Mouse (Mus musculus): ENCODE results near the gene Ttc13.
A peak's percentile ranks its signal among the peaks of the same experiment; 100 is the strongest.

The Ttc13 gene

DNA sequence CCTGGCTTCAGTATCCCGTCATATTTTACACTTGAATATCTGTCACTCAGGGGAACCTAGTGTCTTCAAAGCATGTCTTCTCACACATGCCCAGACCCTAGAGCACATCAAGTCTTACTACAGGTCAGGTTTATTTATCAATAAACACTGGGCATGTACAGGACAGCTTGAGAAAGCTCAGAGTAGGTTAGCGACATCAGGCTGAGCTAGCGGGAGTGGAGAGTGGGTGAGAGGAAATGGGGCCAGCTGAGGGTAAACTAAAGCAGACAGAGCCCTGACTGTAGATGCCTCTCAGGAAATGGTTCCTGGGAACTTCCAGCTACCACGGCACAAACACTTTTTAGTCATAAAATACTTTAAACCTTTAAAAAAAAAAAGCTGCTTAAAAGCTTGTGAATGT, 18.3 kb downstream of the Ttc13 start:
- no peak for DNase-seq

DNA sequence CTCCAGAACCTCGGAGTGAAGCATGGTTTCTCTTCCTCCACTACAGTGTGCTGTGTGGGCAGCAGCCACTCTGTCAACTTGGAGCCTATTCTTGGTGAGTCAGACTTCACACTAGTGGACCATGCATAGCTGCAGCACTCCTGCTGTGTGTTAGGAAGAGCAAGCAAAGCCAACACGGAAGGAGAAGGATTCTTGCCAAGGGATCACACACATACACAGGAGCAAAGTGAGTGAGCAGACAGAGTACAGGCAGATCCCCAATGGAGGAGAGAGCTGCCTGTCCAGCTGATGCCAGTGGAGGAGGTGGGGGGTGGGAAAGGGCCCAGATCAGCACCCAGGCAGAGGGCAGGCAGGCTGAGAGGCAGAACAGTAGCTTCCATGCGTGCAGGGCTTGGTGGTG, 19.6 kb downstream of the Ttc13 start:
- DNase-seq, result no peak

DNA sequence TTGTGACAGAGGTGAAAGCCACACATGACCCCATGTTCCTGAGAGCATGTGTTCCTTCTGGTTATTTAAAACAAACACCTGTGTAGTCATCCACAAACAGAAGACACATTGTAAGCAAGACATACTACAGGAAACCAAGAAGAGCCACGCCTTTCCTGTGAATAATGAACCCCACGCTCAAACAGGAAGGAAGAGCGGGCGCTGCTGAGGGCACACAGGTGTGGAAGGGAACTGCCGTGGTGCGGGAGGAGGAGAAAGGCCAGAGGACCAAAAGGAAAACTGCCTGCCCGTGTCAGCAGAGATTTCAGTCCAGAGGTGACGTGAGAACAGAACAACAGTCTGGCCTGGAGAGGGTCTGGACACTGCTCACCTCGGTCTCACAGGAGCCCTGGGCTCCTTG, 20.8 kb downstream of the Ttc13 start:
- DNase-seq, result peak; percentile 56 to 58

DNA sequence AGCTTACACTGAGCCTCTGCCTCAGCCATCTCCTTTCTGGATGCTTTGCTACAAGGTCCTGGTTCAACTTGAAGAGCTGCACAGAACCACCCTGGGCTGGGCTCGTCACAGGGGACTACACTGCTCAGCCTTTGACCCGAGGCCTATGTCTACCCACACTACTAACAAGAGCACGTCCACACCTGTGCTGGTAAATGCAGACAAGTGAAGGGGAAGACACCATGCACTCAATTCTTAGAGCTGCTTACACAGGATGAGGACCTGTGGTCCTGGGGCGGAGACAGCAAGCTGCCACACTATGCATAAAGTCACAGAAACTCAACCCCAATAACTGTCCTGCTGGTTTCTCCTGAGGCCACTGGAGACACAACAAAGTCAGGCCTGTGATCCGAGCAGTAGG, 21.5 kb downstream of the Ttc13 start:
- peak in 1 of 2 experiments; percentile 17 for DNase-seq

DNA sequence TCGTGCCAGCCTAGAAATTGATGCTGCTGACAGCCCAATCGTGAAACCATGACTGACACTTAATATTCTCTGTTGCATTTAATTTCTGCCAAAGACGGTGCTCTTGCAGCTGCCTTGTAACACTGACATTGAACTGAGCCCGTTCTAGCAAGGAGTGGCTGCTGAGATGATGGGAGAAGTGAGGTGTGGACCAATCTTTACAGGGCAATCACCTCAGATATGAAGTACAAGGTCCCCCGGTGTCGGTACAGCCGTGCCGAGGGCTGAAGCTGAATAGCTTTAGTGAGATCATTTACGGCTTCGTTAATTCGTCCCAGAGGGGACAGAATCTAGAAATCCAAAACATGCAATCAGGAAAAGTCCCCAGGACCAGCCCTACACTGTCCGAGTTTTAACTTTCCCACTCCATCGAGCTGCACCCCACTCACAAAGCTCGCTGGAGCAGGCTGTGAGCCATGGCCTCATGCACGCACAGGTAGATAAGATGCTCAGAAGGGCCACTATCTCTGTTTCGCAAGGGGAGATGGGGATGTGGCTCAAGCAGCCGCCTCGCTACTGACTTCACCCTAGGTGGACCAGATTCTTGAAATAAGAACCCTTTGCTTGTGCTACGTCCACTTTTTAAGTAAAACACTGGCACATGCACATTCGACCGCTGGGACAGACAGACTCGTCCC, 26.2 kb downstream of the Ttc13 start:
- no peak for DNase-seq

DNA sequence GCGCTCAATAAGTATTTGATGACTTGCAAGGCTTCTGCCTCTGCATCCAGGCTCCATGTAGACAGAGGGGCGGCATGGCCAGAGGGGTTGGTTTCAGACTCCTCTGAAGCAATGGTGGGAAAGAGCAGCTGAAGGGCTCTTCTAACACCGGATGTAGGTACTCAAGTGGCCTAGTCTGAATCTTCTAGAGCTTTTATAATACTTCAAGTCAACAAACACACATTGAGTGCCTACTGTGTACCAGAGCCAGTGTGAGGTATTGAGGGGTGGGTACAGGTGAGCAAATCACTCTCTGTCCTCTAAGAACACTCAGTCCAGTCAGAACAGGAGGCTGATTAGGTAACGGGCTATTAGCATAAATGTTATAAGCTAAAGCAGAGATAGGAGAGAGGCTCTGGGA, 30.1 kb downstream of the Ttc13 start:
- no peak for DNase-seq

DNA sequence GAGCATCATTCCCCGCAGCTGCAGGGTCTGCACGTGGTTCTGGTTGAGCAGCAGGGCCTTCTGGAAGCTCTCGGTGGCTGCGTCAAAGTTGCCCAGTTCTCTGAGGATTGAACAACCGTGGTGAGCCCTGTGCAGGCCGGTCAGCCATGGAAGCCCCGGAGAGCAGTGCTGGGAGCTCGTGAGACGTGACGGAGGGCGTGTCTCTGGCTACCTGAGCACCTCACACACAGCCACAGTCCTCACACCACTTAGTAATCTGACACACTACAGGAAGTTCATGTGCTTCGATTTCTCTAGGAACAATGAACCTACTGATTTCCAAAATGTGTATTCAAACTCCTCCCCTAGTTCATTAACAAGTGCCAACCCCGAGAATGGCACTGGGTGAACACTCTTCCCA, 32.9 kb downstream of the Ttc13 start:
- DNase-seq, result no peak

DNA sequence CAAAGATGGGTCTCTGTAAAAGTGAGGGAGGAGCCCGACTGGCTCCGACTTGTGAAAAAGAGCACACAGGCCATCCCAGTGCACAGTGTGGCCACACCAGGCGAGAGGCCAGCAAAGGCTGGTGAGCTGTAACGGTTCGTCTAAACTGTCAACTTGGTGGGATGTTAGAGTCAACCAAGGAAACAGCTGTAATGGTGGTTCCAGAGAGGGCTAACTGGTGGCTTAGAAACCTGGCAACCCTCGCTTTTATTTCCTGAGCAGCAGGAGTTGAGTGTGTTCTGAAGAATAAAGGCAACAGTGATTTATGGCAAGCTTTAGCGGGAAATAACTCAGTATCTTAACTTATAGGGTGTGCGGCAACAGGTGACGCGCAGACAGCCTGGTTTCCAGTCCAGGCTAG, 39.6 kb downstream of the Ttc13 start:
- no peak for DNase-seq

DNA sequence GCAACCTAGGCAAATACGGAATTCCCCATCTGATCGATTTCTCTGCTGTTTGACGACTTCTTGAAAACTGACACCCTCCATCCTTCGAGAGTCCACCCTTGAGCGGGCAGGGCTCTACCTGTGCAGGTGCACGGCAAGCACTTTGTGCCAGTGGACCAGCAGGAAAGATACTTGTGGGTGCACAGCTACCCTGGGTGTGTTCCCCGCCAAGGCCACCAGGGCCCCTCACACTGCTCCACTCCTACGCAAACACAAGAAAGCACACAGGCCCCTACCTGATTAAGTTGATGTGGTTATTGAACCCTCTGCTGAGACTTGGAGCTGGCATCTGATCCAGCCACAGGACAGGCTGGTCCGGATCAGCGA, 40.0 kb downstream of the Ttc13 start:
- DNase-seq, result no peak

DNA sequence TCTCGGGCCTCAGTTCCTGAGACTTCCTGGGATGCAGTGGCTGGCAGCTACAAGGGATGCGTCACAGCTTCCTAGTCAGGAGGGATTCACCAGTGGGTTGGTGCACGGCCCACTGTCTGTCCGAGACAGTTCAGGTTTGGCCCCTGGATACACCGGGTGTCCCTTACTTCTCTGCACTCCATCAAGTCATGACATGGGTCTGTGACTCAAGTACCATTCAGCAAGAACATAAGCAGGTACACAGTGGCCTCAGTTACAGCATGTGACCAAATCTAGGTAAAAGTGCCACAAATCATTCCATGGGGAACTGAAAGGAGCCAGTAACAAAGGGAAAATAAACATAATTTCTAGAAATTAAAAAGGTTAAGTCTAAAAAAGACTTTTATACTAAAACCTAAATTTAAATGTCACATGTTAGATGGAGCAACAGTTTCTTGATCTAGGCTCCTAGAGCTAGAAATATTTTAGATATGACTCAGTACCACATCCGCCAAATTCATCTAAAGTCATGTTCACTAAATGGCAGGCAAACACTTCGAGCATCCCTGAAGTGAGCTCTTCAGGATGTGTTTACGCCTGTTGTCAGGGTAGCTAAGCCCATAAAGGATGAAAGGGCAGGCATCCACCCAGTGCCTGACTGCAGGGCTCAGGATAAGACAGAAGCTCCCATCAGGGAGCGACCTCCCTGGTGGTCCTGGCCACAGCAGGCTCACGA, 40.5 kb downstream of the Ttc13 start:
- no peak for DNase-seq

DNA sequence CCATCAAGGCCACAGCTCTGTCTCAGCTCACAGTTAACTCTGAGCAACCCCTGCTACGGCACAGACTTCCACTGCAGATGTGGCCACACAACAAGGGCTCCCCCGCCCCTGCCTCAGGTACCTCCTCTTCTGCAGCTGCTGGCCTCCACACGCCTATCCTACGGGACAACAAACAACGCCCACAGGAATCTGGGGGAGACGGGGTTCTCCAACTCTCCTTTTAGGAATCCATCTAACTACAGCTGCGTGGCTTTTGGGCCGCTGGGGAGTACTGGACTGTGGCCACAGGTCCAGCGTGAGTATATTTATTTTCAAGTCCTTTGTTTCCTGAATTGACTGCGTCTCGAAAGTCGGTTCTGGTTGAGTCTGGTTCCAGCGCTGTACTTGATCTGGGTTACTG, 43.5 kb downstream of the Ttc13 start:
- DNase-seq, result no peak

DNA sequence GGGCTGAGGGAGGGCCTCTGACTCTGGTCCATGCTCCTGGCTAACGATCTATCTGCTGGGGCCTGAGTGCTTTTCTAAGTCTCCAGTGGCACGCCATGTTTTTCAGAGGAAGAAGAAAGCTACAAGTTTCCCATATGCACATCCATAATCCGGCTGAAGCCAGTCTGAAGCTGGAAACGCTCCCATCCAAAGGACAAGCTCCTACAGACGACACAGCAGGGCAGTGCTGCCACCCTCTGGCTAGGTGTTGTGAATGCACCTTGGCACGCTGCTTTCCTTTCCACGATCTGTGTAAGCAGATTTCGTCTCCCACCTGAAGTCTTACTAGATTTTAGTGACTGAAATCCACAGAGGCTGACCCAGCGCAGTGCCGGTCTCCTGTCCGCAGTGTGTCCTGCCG, 44.3 kb downstream of the Ttc13 start:
- peak in 1 of 2 experiments; percentile 52 for DNase-seq

DNA sequence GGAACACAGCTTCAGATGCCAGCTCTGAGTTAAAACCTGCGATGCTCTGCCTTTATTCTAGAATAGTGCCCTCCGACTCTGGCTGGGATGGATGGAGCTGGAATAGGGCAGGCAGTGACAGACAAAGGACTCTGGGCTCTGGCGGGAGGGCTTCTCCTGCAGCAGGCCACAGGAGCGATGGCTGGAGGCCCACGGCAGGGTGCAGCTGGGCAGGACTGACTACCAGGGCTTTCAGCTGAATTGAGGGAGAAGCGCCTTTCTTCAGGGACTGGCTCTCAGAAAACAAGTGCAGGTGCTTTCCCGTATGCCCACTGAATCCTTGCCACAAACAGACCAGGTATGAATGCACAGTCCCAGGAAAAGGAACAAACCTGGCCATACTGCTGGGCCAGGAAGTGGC, 44.7 kb downstream of the Ttc13 start:
- DNase-seq, result no peak

DNA sequence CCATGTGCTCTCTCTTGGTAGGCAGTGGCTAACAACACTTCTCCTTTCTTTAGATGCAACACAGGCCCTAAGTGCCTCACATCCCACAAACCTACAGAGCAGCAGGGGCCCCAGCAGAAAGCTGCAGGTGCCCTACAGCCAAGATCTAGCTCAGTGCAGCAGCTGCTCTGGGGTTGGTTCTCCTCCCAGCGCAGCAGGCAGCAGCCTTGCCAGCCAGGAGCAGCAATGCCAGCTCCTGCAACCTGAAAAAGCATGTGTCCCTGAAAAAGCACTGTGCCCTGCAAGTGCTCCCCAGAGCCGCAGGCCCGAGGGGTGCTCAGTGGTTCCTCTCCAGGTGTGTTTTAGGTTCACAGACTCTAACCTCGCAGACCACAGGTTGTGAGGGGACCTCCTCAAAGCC, 45.1 kb downstream of the Ttc13 start:
- no peak for DNase-seq

DNA sequence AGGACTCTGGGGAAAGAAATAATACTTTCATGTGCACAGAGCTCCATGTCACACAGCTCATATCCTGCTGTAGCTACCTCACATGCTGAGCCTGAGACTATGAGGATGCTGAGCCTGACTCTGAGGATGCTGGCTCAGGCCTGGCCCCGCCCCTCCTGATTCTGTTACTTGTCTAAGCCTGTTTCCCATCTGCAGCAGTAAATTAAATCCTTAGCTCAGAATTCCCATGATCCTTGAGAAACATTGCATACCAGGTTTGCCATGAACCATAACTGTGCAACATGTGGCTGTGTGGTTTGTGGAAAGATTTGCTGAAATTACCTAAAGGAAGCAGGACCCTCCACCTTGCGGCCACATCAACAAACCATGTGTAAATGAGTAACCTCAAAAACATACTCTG, 49.4 kb downstream of the Ttc13 start:
- DNase-seq, result no peak

DNA sequence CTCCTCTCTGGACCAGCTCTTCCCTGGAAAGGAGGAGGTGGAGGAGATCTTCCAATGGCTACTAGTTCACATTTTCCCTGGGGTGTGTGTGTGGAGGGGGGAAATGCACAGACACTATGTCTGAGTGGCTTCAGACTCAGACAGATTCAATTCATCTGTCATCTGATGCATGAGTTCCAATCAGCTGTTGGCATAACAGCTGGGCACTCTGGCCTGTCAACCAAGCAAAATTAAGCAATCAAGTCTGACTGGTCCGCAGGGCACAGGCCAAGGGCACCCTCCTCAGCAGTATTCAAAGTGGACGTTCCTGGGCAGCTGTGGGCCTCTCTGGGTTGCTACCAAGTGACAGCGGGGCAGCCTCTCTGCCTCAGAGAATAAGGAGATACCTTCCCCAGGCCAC, 53.0 kb downstream of the Ttc13 start:
- no peak for DNase-seq

DNA sequence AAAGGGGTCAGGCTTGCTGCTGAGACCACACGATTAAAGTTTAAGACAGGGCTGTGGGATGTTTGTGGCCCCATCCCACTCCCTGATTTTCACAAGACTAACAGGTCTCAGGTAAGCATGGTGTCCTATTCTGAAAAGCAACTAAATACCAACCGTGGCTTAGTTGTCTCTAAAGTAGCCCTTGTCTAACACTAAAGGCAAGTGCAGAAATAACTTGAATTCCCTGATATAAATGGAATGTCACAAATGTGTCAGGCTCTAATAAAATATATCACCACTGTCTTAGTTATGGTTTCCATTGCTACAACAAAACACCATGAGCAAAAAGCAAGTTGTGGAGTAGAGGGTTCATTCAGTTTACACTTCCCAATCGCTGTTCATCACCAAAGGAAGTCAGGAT, 57.4 kb downstream of the Ttc13 start:
- DNase-seq, result no peak

DNA sequence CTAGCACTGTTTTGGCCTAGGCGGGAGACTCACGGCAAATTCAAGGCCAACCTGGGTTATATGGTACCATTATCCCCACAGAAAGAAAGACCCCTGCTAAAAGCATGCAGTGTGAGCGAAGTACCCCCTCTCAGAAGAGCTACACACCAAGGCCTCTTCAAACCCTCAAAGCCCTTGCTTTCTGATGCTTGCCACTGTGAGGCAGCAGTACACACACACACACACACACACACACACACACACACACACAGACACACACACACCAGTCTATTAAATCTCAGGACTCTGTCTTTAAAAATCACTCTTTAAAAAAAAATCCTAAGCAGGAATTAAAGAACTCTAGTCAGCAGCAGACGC, 57.9 kb downstream of the Ttc13 start:
- no peak for DNase-seq

DNA sequence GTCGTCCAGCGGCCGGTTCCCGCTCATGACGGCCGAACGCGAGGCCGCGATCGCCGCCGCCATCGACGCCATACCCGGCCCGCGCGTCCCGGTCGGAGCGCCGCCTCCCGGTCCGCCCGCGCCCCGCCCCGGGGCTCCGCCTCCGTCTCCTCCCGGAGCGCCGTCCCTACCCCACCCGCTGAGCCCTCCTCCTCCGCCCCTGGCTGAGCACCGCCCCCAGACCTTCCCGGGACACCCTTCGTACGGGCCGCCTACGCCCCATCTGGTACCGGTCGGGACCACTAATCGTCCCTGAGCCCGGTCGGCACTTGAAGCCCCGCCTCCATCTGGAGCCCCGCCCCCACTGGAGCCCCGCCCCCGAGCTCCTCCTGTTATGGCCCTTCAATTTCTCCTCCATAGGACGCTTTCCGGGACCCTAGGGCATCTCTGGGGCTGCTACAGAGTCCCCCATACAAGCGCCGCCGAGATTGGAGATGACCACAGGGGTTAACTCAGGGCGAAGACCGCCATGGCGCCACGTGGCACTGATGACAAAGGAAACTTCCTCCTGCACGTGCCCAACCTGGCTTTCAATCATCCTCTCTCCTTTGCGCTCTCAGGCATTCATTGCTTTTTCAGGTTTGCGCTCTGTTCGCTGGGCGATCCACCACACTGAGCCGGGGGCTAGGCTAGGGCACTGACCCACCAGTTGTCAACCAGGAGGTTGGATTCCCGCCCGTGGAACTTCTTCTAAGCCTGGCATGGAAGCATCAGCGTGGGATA, 58.5 kb downstream of the Ttc13 start, which contains the start of gene 2310022B05Rik:
Gene 2310022B05Rik (minus strand): TSS at position 258 of the 762 bp plus-strand sequence.
- peak; percentile 77 to 81 for DNase-seq

DNA sequence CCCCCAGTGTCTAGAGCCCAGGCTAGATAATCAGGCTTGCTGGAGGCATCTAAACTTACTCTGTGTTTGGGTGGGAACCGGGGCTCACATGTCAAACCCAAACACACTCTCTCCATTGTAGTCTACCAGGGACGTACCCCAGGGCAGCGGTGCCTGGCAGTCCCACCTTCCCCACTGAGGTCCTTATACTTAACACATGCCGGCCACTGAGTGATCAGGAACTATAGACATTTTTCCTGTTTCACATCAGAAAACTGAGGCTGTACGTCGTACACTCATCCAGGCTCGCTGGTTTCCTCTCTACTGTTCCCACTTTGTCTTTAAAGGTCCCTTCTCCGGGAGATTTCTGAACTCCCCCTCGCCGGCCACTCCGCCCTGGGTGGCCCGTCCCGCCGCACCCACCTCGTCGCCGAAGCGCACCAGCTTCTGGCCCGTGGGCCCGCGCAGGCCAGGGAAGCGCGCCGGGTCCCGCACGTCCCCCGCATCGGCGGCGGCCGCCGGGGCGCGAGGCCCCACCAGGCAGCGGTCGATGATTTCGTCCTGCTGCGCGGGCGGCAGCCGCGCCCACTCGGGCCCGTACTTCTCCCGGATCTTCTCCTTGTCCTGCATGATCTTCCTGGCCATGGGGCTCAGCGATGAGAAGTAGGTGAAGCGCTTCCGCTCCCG, 59.2 kb downstream of the Ttc13 start:
- no peak for DNase-seq

DNA sequence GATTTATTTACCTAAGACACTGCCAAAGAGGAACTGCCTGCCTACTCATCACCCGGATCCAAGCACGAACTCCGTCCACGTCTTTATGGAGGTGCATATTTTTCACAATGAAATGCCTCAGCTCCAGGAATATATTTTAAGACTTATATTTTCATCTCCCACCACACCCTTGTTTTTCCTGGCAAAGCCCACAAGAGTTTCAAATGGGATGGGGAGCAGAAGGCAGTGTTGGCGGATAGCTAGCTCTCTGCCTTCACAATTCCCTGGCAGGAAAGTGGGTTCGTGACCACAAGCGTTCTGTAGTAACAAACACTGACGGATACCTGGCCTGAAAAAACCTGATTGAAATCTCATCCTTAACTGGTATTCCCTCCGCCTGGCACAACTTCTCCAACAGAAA, 60.0 kb downstream of the Ttc13 start:
- DNase-seq, result no peak

DNA sequence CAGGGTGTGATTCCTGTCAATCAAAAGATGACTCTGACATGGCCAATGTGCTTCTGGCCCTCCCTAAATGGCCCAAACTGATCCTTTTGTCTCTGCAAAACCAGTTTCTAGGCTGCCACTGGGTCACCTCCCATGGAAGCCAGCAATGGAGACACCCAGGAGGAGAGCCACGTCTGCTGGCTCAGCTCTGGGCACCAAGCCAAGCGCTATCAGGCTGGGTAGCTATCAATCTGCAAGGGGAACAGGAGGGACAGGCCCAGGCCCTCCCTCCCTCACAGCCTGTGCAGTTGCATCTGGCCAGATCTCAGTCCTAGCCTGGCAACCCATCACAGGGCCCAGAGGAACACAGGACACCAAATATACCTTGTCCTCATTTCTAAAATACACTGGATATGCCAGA, 63.4 kb downstream of the Ttc13 start:
- no peak for DNase-seq

DNA sequence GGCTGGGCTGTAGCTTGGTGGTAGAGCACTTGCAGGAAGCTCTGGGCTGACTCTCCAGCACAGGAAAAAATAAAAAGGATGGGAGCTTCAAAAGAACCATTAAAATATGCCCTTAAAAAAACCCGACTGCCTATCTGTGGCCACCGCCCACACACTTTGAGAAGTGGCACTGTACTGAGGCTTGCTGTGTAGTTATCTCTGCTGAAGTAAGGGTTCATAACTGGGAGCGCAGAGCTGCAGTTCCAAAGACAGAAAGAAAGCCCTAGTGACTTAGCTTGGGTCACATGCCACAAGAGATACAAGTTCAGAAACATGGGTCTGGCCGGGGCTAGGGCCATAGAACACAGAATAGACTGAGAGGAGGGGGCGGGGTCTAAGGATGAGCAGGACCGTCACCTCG, 63.8 kb downstream of the Ttc13 start:
- DNase-seq, result no peak
